Mouse (Mus musculus): Measurements from ENCODE around the gene Rcsd1.
A peak's percentile ranks its signal among the peaks of the same experiment; 100 is the strongest.

Rcsd1 gene

DNA sequence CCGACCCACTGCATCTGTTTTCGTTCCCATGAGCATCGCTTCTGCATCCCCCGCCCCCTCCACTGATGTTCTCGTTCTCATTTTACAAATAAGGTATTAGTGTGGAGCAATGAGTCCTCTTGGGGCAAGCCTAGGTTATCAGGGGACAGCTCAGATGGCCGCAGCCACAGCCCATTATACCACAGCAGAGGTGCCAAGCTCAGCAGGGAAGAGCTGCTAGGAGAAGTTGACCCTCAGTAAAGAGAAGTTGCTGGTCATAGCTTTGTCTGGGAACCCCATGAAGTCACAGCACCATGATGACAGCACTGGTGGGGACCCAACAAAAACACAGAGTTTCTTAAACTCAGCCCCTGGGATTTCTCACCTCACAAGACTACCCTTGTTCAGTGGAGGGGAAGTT lies 47.8 kb downstream of the Rcsd1 start:
- DNase-seq (ENCODE audit: low read depth, low spot score): no peak

DNA sequence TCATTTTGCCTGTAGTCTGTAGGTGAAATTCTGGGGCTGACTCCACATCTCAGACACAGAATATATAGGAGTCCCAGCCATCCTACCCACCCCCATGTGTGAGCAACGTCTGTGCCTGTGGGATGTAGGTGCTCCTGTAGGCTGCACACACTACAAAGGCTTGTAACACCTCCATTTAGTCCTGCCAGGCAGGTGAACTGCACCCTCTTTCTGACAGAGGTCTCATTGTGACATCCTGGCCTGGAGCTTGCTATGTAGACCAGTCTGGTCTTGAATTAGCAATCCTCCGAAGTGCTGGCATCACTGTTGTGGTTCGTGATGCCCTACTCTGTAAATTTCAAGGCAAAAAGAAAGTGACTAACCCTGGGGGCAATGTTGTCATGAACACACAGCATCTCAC lies 48.4 kb downstream of the Rcsd1 start:
- no peak for DNase-seq (ENCODE audit: low read depth, low spot score)

DNA sequence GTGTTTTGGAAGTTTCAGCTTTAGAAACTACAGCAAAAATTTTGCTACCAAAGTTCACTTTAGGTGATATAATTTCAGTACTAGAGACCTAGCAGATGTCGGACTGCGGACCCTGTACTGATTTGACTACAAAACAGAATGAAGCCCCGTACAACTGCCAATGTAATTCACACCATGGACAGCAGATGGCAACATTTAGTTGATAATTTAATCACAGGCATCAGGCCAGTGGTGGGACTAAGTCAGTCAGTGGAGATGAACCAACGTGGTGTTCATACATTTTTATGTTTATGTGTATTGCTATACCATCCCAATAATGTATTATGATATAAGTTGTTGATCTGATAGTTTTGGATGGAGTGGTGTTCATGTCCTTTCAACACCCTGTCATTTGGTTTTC lies 48.8 kb downstream of the Rcsd1 start:
- DNase-seq (ENCODE audit: low read depth, low spot score): peak; percentile 68

- DNase-seq (ENCODE audit: low read depth, low spot score): peak; percentile 89
Observed at GRCm38 (mm10) chr1:165658602-165659001, 51.0 kb downstream of the Rcsd1 start.

DNA sequence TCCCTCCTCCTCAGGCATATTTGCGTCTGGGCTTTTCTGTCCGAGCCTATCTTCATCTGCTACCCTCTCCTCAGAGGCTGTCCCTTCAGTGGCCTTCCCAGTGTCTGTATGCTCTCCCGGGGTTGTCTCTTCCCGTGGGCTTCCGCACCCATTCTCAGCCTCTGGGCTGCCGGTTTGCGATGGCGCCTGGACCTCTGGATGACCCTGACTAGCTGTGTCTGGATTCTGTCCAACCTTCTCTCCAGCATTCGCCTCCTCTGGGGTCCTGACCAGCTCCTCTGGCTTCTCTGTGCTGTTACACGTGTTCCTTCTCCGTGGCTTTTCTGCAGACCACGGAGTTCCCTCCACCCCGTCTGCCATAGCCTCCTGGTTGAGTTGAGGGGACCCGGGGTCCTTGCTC lies 54.1 kb downstream of the Rcsd1 start:
- DNase-seq (ENCODE audit: low read depth, low spot score): no peak

GRCm38 (mm10) chr1:165655022-165655421 lies 54.5 kb downstream of the Rcsd1 start:
- peak; percentile 59 for DNase-seq (ENCODE audit: low read depth, low spot score)

DNA sequence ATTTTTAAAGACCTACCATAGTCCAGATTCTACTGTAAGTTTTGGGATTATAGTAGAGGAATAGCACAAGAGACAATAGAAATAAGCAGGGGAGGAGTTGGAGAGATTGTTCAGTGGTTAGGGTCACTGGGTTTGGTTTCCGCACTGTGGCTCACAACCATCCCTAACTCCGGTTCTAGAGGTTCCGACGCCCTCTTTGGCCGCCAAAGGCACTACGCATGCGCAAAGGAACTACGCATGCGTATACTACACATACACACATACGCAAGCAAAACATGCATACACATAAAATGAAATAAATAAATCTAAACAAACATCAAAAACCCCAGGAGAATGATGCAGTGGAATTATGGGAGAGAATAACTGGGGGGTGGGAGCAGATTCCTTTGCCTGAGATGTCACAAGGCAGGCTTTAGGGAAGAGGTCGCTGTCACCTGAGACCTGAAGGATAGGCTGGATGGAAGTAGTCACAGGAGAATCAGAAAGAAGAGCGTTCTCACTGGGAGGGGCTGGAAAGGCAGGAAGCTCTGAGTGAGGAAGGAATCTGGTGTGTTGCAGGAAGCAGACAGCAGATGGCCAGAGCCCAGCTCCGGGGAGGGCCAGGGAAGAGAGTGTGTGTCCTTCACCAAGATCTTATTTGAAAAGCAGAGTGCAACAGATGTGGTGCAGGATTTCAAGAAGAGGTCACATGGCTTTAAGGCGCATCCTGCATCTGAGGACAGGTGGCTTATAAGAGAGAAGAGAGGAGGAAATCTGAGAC lies 56.3 kb downstream of the Rcsd1 start:
- peak; percentile 81 for DNase-seq (ENCODE audit: low read depth, low spot score)

DNA sequence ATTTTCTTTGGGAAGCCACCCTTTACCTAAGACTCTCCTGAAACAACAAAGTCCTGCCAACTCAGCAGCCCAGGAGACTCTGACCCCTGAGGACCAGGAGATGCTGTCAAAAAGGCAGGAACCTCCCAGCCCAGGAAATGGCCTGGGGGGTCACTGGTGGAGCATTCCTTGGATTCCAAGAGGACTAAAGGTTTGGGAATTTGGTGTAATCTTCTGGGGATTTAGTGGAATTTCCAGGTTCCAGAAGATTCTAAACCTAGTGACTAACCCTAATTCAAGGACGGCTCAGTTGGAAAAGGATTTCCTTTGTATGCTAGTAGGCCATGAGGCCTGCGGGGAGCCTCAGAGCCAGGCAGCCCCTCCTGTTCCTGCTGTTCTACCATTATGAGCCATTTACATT lies 57.0 kb downstream of the Rcsd1 start:
- peak; percentile 66 for DNase-seq (ENCODE audit: low read depth, low spot score)

GRCm38 (mm10) chr1:165651158-165651557 lies 58.4 kb downstream of the Rcsd1 start:
- DNase-seq (ENCODE audit: low read depth, low spot score): no peak

DNA sequence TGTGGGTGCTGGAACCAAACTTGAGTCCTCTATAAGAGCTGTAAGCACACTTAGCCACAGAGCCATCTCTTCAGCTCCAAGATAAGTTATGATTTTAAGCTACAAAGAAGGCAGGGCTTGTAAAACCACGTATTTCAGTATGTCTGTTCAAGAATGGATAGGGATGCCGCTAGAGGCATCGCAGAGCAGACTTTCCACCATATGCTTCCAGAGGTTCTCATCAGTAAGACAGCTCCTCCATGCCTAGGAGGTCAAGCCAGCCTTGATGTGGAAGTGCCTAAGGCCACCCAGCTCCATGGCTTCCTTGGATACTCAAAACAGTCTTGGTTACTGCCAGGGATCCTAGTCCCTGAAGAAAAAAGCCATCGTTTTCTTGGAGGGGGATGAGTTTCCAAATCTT lies 64.5 kb downstream of the Rcsd1 start:
- peak; percentile 34 for DNase-seq (ENCODE audit: low read depth, low spot score)

- no peak for DNase-seq (ENCODE audit: low read depth, low spot score)
Observed at GRCm38 (mm10) chr1:165643735-165644134, 65.8 kb downstream of the Rcsd1 start.

DNA sequence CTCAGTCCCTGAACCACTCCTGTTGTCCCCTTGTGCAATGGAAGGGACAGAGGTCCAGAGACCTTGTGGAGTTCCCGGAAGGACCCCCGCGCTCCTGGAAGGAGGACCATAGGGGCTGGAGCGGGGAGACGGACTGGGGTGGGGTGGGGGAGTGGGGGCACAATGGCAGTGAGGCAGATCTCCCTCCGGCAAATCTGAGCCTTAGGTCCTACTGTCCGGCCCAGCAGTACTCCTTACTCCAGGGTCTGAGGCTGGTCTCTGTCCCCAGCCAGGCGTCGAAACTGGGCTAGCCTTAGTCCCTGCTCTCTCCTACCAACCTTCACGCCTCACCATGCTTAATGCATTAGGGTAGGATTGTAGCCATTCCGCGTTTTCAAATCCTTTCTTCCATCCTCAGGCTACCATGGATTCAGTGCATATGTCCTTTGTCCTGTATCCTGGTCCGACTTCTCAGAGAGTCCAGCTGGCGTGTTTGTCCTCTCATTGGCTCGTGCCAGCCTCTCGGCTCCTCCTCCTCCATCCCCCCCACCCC lies 66.7 kb downstream of the Rcsd1 start:
- no peak for DNase-seq (ENCODE audit: low read depth, low spot score)

GRCm38 (mm10) chr1:165641786-165642771 lies 67.5 kb downstream of the Rcsd1 start:
- DNase-seq (ENCODE audit: low read depth, low spot score): peak; percentile 88

DNA sequence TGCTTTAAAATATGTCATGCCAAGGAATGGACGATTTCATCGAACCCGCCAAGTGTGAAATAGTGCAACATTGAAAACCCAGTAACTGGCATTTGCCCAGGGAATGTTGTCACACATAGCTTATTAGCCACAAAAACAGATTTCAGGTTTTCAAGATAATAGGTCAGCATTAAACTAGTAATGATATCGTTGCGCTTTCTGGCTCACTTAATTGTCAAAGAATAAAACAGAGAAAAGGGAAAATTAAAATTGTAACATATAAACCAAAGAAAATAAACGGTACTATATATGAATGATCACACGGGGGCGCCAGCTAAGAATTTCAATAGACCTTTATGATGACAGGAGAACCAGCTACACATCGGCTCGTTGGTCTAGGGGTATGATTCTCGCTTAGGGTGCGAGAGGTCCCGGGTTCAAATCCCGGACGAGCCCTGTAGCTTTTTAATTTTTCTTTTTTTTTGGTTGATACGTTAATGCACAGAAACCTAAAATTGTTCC lies 68.2 kb downstream of the Rcsd1 start:
- DNase-seq (ENCODE audit: low read depth, low spot score): peak; percentile 80

DNA sequence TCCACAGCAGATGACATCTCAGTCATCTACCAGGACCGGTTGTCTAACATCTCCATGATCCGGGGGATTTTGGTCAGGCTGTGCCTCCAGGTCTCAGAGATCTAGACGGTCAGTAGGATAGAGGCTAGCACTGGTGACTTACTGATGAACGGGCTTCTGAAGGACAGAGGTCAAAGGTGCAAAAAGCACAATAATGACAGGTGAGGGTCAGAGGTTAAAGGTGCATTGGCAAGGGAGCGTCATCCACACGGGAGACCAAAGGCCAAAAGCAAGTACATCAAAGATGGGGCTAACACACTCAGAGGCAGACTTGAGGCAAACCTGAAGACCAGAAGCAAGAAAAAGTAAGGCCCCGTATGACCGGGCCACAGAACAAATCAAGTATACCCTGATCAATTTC lies 73.3 kb downstream of the Rcsd1 start:
- no peak for DNase-seq (ENCODE audit: low read depth, low spot score)

GRCm38 (mm10) chr1:165635055-165635897 lies 74.3 kb downstream of the Rcsd1 start:
- no peak for DNase-seq (ENCODE audit: low read depth, low spot score)

DNA sequence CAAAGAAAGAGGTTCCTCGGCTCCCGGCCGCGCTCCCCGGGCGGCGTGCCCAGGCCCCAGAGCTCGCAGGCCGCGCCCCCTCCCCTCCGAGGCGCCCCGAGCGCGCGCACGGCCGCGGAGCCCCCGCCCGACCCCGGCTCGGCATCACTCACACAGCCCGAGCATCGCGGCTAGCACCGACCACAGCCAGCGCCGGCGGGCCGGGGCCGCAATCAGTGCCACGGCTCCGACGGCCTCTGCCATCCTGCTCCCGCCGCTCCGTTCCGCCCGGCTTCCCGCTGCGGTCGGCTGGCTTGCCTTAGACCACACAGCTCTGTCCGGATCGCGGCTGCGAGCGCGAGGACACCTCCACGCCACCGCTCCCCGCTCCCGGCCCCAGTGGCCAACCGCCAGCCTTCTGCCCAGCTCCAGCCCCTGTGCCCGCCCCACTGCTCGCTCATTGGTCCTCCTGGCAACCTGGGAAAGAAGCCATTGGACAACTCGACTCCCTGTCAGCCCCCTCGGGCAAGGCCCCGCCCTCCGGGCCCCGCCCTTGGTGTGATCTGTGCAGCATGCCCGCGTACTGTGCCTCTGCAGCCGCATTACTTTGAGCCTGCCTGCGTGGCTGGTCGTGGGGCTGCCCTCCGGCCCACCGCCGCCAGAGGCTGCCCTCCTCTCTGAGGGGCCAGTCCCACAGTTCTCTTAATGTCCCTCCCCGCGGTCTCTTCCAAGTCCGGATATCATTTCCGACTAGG lies 75.2 kb downstream of the Rcsd1 start, which contains the start of gene Mpzl1:
Gene Mpzl1, minus strand, starts transcription at position 388 of the 734 bp plus-strand sequence.
- DNase-seq (ENCODE audit: low read depth, low spot score): peak; percentile 99

DNA sequence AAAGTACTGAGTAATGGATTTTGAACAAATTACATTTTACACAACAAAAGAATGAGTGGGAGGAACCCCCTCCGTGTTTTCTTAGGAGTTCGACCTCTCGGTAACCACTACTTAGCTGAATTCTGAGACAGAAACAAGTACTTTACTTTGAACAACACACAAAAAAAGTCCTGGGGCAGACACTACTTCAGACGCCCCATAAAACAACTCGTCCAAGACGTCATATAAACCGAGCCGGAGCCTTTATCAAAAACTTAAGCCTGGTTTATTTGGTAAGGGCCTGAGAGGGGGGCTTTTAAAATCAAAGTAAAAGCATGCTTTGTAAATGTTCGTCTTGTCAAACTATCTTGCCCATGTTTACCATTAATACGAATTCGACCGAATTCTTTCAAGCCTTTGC lies 76.2 kb downstream of the Rcsd1 start:
- DNase-seq (ENCODE audit: low read depth, low spot score): no peak

DNA sequence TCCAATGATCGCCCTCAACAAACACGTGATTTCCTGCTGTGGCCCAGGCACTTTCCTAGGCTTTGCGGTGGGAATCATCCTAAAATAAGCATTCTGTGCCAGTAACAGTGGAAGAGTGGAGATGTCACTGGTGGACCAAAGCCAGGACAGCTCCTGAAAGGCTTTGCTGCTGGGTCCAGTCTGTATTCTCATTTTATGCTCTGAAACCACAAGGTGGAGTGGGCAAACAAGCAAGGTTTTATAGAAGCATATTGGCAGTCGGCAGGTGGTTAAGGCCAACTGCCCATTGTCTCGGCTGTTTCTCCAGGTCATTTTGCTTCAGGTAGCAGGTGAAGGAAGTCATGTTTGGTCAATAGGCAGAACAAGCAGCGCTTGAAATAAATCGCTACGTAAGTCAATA lies 78.4 kb downstream of the Rcsd1 start:
- DNase-seq (ENCODE audit: low read depth, low spot score): no peak

DNA sequence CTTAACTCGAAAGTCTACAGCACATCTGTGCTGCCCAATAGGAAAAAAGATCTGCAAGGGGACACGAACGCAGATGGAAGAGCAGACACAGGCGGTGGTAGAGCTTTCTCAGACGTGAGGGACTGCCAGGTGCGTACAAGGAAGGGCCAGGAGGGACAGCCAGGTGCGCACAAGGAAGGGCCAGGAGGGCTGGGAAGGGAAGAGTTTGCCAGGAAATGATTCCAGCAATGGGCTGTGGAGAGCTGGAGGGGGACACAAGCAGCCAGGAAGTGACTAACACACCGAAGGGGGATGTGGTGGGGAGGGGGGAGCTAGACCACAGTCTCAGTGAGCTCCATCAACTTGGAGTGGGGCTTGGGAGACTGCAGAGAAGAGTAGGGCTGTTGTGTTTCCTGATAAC lies 79.6 kb downstream of the Rcsd1 start:
- DNase-seq (ENCODE audit: low read depth, low spot score): no peak
